Mouse (Mus musculus) stomach, embryonic 16.5 days (tissue): ENCODE data around the gene Helq. TPM values are rescaled to one million over a fixed set of nuclear protein-coding genes. Genes with fewer than 3 reads are reported as not detected.

ENCODE experiments used
- ATAC-seq: fragments of 200-750 bp; cut with Nextera tagmentation; 2 replicates; pipeline ENCODE4 v1.8.0; 2017; ENCODE audit warnings: moderate number of reproducible peaks, moderate TSS enrichment; ENCODE audit not compliant: insufficient read depth, low FRiP score
- H3K27ac ChIP-seq: fragments of 300-500 bp; sonication (generic); 2 replicates; pipeline ENCODE4 v1.5.1; 2014; ENCODE audit warnings: low read length
- H3K27me3 ChIP-seq: fragments of 300-500 bp; sonication (generic); 2 replicates; pipeline ENCODE4 v1.6.1; 2014; ENCODE audit warnings: low read length, control low read depth, mixed read lengths; ENCODE audit not compliant: control insufficient read depth, insufficient read depth
- H3K36me3 ChIP-seq: fragments of 300-500 bp; sonication (generic); 2 replicates; pipeline ENCODE4 v1.6.1; 2014; ENCODE audit warnings: low read length; ENCODE audit not compliant: control insufficient read depth, insufficient read depth
- H3K4me1 ChIP-seq: fragments of 300-500 bp; sonication (generic); 2 replicates; pipeline ENCODE4 v1.6.1; 2014; ENCODE audit warnings: low read length, control low read depth, mixed read lengths; ENCODE audit not compliant: control insufficient read depth, insufficient read depth
- H3K4me2 ChIP-seq: fragments of 300-500 bp; sonication (generic); 2 replicates; pipeline ENCODE4 v1.6.1; 2014; ENCODE audit warnings: low read depth, low read length, mixed read lengths
- H3K4me3 ChIP-seq: fragments of 300-500 bp; sonication (generic); replicated peaks from 2 replicates; pipeline ENCODE4 v1.5.1; 2014; ENCODE audit warnings: mild to moderate bottlenecking, low read length
- H3K9ac ChIP-seq: fragments of 300-500 bp; sonication (generic); 2 replicates; pipeline ENCODE4 v1.6.1; 2014; ENCODE audit warnings: low read length
- H3K9me3 ChIP-seq: fragments of 300-500 bp; sonication (generic); replicated peaks from 2 replicates; pipeline ENCODE4 v1.6.1; 2016; ENCODE audit warnings: low read length, control low read depth; ENCODE audit not compliant: control insufficient read depth
- WGBS: fragments of 180-500 bp; shearing (Covaris S2); extraction: QIAGEN DNeasy Blood & Tissue Kit; methylation state at CpG from one replicate; pipeline ENCODE4 v1.1.7; 2014; 5-methylcytosine and 5-hydroxymethylcytosine counted together
- polyA plus RNA-seq: library from polyadenylated mRNA; unstranded; fragments of >200 nt; fragmentation: Nextera tagmentation; extraction: Ambion mirVana; gene quantifications from 2 replicates; pipeline ENCODE4 v1.2.1, GENCODE M21; 2015

Gene Helq
- polyA plus RNA-seq, 1 experiment from 2014 or later = 12.7 TPM

DNA sequence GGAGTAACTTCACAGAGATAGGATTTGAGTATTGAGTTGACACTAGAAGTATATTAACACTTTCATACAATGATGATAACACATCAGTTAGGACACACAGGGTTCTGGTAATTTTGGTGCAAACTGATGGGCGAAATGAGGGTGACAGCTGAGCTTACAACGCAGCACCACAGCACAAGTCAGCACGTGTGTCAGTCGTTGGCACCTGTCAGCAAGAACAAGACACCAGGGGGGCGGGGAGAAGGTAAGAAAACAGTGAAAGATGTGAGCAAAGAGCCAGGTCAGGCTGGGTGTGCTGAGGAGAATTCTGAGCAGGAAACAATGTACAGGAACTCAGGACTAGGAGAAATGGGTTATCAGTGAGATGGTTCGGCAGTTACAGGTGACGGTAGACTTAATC, 36.7 kb downstream of the Helq start:
- Histone ChIP-seq H3K9ac (no peak overlapping the region), H3K36me3 (peaks cover 3% of the 10 kb centered on the region; the same call in 1 of the 2 replicates), H3K4me2 (no peak overlapping the region), H3K4me3 (no peak overlapping the region), H3K27me3 (no peaks in the 10 kb centered on the region), H3K27ac (no peak overlapping the region), H3K4me1 (no peaks in the 10 kb centered on the region), H3K9me3 (0 out of 2 replicates have a peak, but pooled peaks cover 4% of the 10 kb centered on the region)
- no peak for ATAC-seq
- whole genome bisulfite sequencing = 83% methylated on average over 7 of the region's 7 CpGs

DNA sequence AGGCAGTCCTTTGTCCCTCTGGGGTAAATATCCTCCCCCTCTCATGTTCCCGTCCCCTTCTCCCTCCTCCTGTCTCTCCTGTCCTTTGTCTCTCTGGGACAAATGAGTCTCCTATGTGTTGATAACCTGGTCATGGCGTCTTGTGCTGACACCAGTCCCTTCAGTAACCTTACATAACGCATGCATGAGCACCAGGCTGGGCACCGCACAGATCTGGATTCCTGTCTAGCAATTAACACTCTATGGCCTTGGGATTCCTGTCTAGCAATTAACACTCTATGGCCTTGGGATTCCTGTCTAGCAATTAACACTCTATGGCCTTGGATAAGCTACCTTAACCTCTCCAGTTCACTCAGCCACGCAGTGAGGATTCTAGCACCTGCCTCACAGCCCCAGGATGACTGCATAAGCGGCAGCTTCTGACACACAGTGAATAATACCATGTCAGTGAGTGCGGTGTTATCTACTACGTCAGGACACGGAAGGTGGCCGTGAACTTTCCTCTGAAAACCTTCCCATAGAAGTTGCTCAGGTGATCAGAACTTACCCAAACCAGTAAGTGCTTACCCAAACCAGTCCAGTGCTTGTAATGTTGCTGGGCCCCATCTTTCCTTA, 38.2 kb downstream of the Helq start:
- Histone ChIP-seq H3K27me3 (no peaks in the 10 kb centered on the region), H3K4me1 (no peaks in the 10 kb centered on the region), H3K4me2 (no peak overlapping the region), H3K9ac (no peak overlapping the region), H3K9me3 (0 out of 2 replicates have a peak, but pooled peaks cover 4% of the 10 kb centered on the region), H3K36me3 (peaks cover 3% of the 10 kb centered on the region; the same call in 1 of the 2 replicates), H3K27ac (no peak overlapping the region), H3K4me3 (no peak overlapping the region)
- 72% methylated on average over 10 of the region's 10 CpGs for WGBS
- no peak for ATAC-seq

DNA sequence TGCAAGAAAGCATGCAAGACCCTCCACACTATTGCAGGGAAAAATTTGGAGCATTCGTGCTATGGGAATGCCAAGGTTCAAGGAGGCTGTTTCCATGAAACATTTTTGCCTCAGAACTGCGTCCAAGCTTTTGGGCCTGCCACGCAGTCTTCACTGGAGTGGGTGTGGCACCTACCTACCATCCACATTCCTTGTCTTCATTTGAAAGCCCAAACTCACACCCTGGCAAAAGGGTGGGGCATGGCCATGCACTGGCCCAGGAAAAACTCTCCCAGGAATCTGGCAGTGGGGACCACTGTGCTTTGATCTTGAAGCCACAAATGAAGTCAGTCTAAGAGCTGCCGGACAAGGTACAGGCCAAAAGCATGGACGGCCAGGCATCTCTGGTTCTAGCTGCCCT, 40.3 kb downstream of the Helq start:
- Histone ChIP-seq H3K36me3 (peaks cover 3% of the 10 kb centered on the region; the same call in 1 of the 2 replicates), H3K9ac (no peak overlapping the region), H3K4me1 (no peaks in the 10 kb centered on the region), H3K4me3 (no peak overlapping the region), H3K27ac (no peak overlapping the region), H3K27me3 (no peaks in the 10 kb centered on the region), H3K4me2 (no peak overlapping the region), H3K9me3 (0 out of 2 replicates have a peak, but pooled peaks cover 4% of the 10 kb centered on the region)
- no peak for ATAC-seq
- WGBS = 92% methylated on average over 5 of the region's 5 CpGs

DNA sequence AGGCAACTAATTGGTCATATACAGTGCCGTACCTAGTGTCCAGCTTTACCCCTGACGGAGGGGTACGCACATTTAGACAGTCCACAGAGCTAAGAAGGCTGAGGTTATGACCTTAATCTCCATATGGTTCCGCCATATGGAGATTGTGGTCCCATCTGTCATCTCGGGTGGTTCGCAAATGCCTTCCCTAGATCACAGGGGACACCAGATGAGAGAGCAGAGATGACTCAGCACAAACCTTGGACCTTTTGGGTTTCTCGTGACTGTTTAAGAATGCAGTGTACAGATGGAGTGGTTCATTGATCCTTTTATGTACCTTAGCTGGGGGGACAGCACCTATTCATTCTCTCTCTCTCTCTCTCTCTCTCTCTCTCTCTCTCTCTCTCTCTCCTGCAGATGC, 45.0 kb downstream of the Helq start:
- ATAC-seq = no peak
- Histone ChIP-seq H3K27ac (no peak overlapping the region), H3K9me3 (no peaks in the 10 kb centered on the region), H3K4me1 (no peaks in the 10 kb centered on the region), H3K9ac (no peak overlapping the region), H3K4me3 (no peak overlapping the region), H3K36me3 (no peaks in the 10 kb centered on the region), H3K4me2 (no peak overlapping the region), H3K27me3 (no peaks in the 10 kb centered on the region)
- 57% methylated on average over 7 of the region's 7 CpGs for WGBS

DNA sequence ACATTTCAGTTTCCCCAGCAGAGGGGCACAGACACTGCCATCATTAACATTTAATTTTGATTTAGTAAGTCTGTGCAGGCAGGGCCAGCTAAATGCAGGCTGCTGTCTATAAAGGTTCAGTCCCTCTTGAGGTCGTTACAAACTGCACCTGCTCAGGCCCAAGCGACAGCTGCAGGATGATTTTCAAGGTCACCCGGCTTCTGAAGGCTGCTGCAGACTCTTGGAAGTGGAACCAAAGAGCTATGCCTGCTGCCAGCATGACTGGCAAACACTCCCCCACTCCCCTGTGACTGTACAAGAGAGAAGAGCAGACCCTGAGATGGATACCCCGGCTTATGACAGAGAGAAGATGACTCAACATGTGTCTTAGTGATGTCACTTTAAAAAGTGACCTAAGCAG, 46.7 kb downstream of the Helq start:
- Histone ChIP-seq H3K9me3 (no peaks in the 10 kb centered on the region), H3K36me3 (no peaks in the 10 kb centered on the region), H3K9ac (no peak overlapping the region), H3K4me1 (no peaks in the 10 kb centered on the region), H3K4me3 (no peak overlapping the region), H3K4me2 (no peak overlapping the region), H3K27me3 (no peaks in the 10 kb centered on the region), H3K27ac (no peak overlapping the region)
- no peak for ATAC-seq
- 52% methylated on average over 4 of the region's 4 CpGs for WGBS

DNA sequence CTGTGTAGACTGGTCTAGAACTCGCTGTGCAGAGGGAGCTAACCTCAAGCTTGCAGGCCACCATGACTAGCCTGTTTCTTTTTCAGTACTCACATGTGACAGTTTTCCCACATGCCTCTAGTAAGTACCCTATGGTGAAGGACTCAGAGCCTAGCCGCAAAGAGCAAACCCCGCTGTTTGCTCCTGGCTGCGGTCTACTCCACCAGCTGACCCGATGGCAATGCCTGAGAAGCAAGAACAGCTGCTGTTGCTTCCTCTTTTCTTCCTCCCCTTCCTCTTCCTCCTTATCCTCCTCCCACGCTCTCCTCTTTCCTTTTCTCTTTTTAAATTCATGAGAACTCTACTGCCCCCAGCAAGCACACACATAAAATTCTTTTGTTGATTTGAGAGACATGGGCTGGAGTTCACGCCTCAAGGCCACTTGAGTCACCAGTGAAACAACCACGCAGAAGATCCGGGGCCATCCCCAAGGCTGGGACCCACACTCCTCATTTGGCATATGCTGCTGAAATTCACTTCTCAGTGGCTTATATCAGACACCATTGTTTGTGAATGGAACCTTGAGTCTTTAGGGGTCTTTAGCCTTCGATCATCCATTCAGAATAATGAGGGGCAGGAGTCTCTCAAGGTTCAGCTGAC, 47.7 kb downstream of the Helq start:
- Histone ChIP-seq H3K27me3 (no peaks in the 10 kb centered on the region), H3K9me3 (no peaks in the 10 kb centered on the region), H3K4me1 (no peaks in the 10 kb centered on the region), H3K4me2 (no peak overlapping the region), H3K4me3 (no peak overlapping the region), H3K27ac (no peak overlapping the region), H3K36me3 (no peaks in the 10 kb centered on the region), H3K9ac (no peak overlapping the region)
- 76% methylated on average over 10 of the region's 10 CpGs for WGBS
- no peak for ATAC-seq

DNA sequence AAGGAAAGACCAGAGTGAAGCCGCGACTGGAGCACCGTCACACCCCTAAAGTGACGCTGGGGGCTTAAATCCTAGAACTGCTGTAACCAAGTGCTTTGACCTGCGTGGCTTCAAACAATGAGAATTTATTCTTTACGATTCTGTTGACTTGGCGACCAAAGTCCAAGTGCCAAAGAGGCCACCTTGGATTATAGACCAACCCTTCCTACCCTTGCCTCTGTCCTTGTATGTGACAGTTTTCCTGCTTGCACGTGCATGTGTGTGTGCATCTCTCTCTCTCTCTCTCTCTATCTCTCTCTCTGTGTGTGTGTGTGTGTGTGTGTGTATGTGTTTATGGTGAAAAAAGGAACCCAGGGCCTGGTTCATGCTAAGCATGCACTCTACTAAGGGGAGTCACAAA, 59.6 kb downstream of the Helq start:
- Histone ChIP-seq H3K4me2 (no peak overlapping the region), H3K4me1 (no peaks in the 10 kb centered on the region), H3K27ac (no peak overlapping the region), H3K27me3 (no peaks in the 10 kb centered on the region), H3K36me3 (no peaks in the 10 kb centered on the region), H3K4me3 (no peak overlapping the region), H3K9me3 (no peaks in the 10 kb centered on the region), H3K9ac (no peak overlapping the region)
- 88% methylated on average over 8 of the region's 8 CpGs for WGBS
- no peak for ATAC-seq

DNA sequence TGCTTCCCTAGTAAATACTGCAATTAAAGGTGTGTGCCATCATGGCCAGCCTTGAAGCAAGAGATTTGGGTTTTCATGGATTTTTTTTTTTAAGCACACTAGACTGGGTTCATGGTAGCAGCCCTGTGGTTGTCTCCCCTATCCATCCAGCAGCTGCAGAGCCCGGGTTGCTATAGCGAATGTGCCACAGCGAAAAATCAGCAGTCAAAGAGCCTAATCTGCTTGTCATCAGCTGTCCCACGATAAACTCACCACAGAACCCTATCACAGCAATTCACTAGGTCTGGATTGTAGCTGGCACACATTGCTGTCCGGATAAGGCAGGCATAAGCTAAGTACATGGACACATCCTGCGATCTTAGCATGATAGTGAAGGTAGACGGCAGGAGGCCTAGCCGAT, 61.5 kb downstream of the Helq start:
- Histone ChIP-seq H3K4me2 (no peak overlapping the region), H3K27ac (no peak overlapping the region), H3K9ac (no peak overlapping the region), H3K36me3 (no peaks in the 10 kb centered on the region), H3K4me3 (no peak overlapping the region), H3K9me3 (no peaks in the 10 kb centered on the region), H3K4me1 (no peaks in the 10 kb centered on the region), H3K27me3 (no peaks in the 10 kb centered on the region)
- ATAC-seq = no peak
- WGBS = 83% methylated on average over 8 of the region's 8 CpGs

DNA sequence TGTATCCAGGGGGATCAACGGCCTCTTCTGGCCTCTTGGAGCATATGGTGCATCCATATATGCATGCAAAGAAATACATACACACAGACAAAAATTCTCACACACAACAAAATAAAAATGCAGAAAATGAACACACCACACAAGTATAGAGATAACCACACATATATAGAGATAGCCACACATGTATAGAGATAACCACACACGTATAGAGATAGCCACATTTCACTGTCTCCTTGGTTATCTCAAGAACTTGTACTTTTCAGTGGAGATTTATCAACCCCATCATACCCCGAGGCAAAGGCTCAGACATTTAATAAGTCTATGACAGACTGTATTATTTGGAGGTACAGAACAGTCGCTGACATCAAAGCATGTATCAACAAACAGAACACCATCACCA, 63.9 kb downstream of the Helq start:
- Histone ChIP-seq H3K36me3 (no peaks in the 10 kb centered on the region), H3K27me3 (no peaks in the 10 kb centered on the region), H3K4me1 (no peaks in the 10 kb centered on the region), H3K9ac (no peak overlapping the region), H3K4me2 (no peak overlapping the region), H3K4me3 (no peak overlapping the region), H3K27ac (no peak overlapping the region), H3K9me3 (no peaks in the 10 kb centered on the region)
- ATAC-seq = no peak
- WGBS = 72% methylated on average over 4 of the region's 4 CpGs
